Mouse (Mus musculus) thymus, adult 2 months (tissue): ENCODE results near the gene Irak4.

ENCODE experiments used
- CTCF ChIP-seq: fragments of 200-500 bp; IDR thresholded peaks from 2 replicates; pipeline ENCODE4 v1.5.1; 2012; ENCODE audit warnings: mild to moderate bottlenecking, control low read depth, low read length, moderate library complexity, borderline replicate concordance; ENCODE audit not compliant: control insufficient read depth, poor library complexity, insufficient read depth; ENCODE audit errors: extremely low read depth
- POLR2A ChIP-seq: fragments of 200-500 bp; IDR thresholded peaks from 2 replicates; pipeline ENCODE4 v1.6.1; 2012; ENCODE audit warnings: mild to moderate bottlenecking, low read length, control low read depth, moderate library complexity; ENCODE audit not compliant: control insufficient read depth, poor library complexity, insufficient read depth; ENCODE audit errors: extremely low read depth

- TF ChIP-seq CTCF (no peak), POLR2A (no peak)
Observed at GRCm38 (mm10) chr15:94532306-94532705, 11.1 kb upstream of the Irak4 start.
